Mouse (Mus musculus) stomach, postnatal 0 days (tissue): ENCODE data around the gene Mroh7. TPM values are rescaled to one million over a fixed set of nuclear protein-coding genes. Genes with fewer than 3 reads are reported as not detected.

ENCODE experiments used
- ATAC-seq: fragments of 200-750 bp; cut with Nextera tagmentation; 2 replicates; pipeline ENCODE4 v1.8.0; 2017; ENCODE audit not compliant: low FRiP score, low TSS enrichment
- DNase-seq: peaks from one replicate; pipeline ENCODE4 v3.0.0-alpha.2; 2016; ENCODE audit warnings: low spot score
- H3K27ac ChIP-seq: fragments of 300-500 bp; sonication (generic); replicated peaks from 2 replicates; pipeline ENCODE4 v1.5.1; 2014; ENCODE audit warnings: mild to moderate bottlenecking, control low read depth
- H3K27me3 ChIP-seq: fragments of 300-500 bp; sonication (generic); 2 replicates; pipeline ENCODE4 v1.6.1; 2014; ENCODE audit warnings: low read length; ENCODE audit not compliant: control insufficient read depth, insufficient read depth
- H3K36me3 ChIP-seq: fragments of 300-500 bp; sonication (generic); 2 replicates; pipeline ENCODE4 v1.6.1; 2014; ENCODE audit warnings: low read length, mixed read lengths; ENCODE audit not compliant: control insufficient read depth, insufficient read depth
- H3K4me1 ChIP-seq: fragments of 300-500 bp; sonication (generic); replicated peaks from 2 replicates; pipeline ENCODE4 v1.6.1; 2014; ENCODE audit warnings: antibody characterized with exemption; ENCODE audit not compliant: control insufficient read depth, insufficient read depth
- H3K4me2 ChIP-seq: fragments of 300-500 bp; sonication (generic); replicated peaks from 2 replicates; pipeline ENCODE4 v1.6.1; 2014; ENCODE audit warnings: low read depth, mild to moderate bottlenecking, control low read depth, moderate library complexity
- H3K4me3 ChIP-seq: fragments of 300-500 bp; sonication (generic); 2 replicates; pipeline ENCODE4 v1.5.1; 2014; ENCODE audit warnings: low read depth, low read length, control low read depth
- H3K9ac ChIP-seq: fragments of 300-500 bp; sonication (generic); 2 replicates; pipeline ENCODE4 v1.6.1; 2014; ENCODE audit warnings: mild to moderate bottlenecking, low read length, control low read depth, mixed read lengths
- H3K9me3 ChIP-seq: fragments of 300-500 bp; sonication (generic); 2 replicates; pipeline ENCODE4 v1.6.1; 2016; ENCODE audit warnings: low read length; ENCODE audit not compliant: control insufficient read depth
- CTCF ChIP-seq: IDR thresholded peaks from 2 replicates; pipeline ENCODE4 v1.5.1; 2016; ENCODE audit warnings: antibody characterized with exemption, low read depth, mild to moderate bottlenecking, moderate library complexity
- EP300 ChIP-seq: optimal IDR thresholded peaks from 2 replicates; pipeline ENCODE3; 2016; ENCODE audit warnings: antibody characterized with exemption
- WGBS: fragments of 180-500 bp; shearing (Covaris S2); extraction: QIAGEN DNeasy Blood & Tissue Kit; methylation state at CpG from one replicate; pipeline ENCODE4 v1.1.7; 2014; 5-methylcytosine and 5-hydroxymethylcytosine counted together
- polyA plus RNA-seq: library from polyadenylated mRNA; unstranded; fragments of >200 nt; fragmentation: Nextera tagmentation; extraction: Ambion mirVana; gene quantifications from 2 replicates; pipeline ENCODE4 v1.2.1, GENCODE M21; 2015

Gene Mroh7
- polyA plus RNA-seq, 1 experiment from 2014 or later = 0.15 TPM

DNA sequence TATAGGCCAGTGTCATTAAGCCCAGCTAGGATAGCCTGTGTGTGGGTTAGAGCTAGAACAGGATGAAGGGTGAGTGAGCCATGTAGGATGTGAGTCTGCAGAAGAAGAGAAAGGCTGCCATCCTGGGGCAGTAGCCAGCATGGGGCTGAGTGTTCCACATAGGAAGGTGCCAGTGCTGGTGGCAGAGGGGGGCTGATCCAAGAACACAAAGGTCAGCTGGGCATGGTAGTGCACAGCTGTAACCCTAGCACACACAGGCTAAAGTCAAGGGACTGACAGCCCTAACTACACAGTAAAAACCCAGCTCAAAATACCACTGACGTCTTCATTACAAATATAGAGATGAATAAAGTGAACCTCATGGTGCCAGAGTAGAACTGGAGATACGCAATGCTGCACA lies 64.2 kb downstream of the Mroh7 start:
- peaks cover 49% of the 10 kb centered on the region for H3K36me3 ChIP-seq
- ATAC-seq (no peak), DNase-seq (no peak)
- H3K9ac ChIP-seq = no peak overlapping the region
- no peaks in the 10 kb centered on the region for H3K27me3 ChIP-seq
- no peak overlapping the region for H3K4me3 ChIP-seq
- no peak overlapping the region for H3K4me2 ChIP-seq
- H3K4me1 ChIP-seq = no peaks in the 10 kb centered on the region
- no peaks in the 10 kb centered on the region for H3K9me3 ChIP-seq
- H3K27ac ChIP-seq = no peak overlapping the region
- no peak for TF ChIP-seq EP300
- TF ChIP-seq CTCF = no peak
- WGBS = 85% methylated on average over 2 of the region's 2 CpGs

DNA sequence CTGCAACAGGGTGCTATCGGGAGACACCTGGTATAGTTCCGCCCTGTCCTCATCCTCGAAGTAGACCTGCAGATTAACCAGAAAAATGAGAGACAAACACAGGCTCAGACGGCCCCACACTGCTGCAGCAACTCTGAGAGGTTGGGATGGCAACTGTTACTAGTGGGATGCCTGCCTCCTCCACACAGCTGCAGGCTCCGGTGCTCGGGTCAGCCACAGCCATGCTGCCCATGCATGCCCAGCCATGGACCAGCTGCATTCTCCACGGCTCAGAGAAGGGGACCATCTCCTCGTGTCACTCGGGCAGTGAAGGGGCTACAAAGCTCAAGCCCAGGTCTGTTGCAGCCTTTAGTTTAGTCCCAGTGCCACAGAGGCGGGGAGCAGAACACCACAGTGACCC lies 65.1 kb downstream of the Mroh7 start:
- Histone ChIP-seq H3K4me3 (no peak overlapping the region), H3K27me3 (no peaks in the 10 kb centered on the region), H3K4me1 (no peaks in the 10 kb centered on the region), H3K4me2 (no peak overlapping the region), H3K36me3 (peaks cover 46% of the 10 kb centered on the region), H3K27ac (no peak overlapping the region), H3K9ac (no peak overlapping the region), H3K9me3 (no peaks in the 10 kb centered on the region)
- ATAC-seq (no peak), DNase-seq (no peak)
- 92% methylated on average over 10 of the region's 10 CpGs for WGBS
- no peak for TF ChIP-seq CTCF
- TF ChIP-seq EP300 = no peak

DNA sequence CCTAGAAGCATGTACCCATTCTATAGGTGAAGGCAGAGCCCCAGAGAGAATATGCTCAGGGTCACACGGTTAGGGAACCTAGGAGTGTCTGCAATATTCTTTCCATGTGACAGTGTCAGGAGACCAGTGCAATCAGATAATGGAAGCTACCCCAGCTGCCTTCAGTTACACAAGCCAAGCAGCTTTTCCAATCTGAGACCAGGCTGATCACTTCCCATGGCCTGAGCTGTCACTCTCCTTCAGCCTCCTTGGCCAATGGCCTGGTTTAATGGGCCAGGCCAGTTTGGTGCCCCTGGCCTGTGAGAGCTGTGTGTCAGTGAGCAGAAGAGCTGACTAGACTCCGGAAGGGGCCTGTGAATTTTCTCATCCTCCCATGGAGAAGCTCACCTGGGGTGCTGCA lies 65.5 kb downstream of the Mroh7 start:
- Histone ChIP-seq H3K27me3 (no peaks in the 10 kb centered on the region), H3K4me3 (no peak overlapping the region), H3K9ac (no peak overlapping the region), H3K4me2 (no peak overlapping the region), H3K27ac (no peak overlapping the region), H3K36me3 (peaks cover 42% of the 10 kb centered on the region), H3K4me1 (no peaks in the 10 kb centered on the region), H3K9me3 (no peaks in the 10 kb centered on the region)
- WGBS = 95% methylated on average over 2 of the region's 2 CpGs
- TF ChIP-seq EP300 (no peak), CTCF (no peak)
- DNase-seq = no peak
- no peak for ATAC-seq

DNA sequence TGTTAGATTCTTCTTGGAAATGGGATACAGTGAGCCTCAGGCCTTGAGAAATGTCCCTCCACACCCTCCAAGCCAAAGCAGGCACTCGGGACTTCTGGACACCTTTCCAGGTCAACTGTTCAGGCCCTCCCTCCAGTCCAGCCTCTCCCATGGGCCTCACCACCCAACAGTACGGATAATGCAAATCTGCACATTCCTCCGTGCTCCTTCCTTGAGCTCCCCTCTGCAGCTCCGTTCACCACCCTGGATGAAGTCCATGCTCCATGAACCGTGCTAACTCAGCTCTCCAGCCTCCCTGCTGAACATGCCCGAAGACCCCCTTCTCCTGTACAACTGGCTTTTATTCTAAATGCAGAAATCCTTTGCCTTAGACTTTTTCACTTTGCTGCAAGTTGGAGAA lies 66.0 kb downstream of the Mroh7 start:
- 91% methylated on average over 6 of the region's 6 CpGs for WGBS
- Histone ChIP-seq H3K9ac (no peak overlapping the region), H3K36me3 (peaks cover 45% of the 10 kb centered on the region), H3K4me2 (no peak overlapping the region), H3K27ac (no peak overlapping the region), H3K9me3 (no peaks in the 10 kb centered on the region), H3K4me3 (no peak overlapping the region), H3K4me1 (no peaks in the 10 kb centered on the region), H3K27me3 (no peaks in the 10 kb centered on the region)
- TF ChIP-seq CTCF (no peak), EP300 (no peak)
- DNase-seq (no peak), ATAC-seq (no peak)

DNA sequence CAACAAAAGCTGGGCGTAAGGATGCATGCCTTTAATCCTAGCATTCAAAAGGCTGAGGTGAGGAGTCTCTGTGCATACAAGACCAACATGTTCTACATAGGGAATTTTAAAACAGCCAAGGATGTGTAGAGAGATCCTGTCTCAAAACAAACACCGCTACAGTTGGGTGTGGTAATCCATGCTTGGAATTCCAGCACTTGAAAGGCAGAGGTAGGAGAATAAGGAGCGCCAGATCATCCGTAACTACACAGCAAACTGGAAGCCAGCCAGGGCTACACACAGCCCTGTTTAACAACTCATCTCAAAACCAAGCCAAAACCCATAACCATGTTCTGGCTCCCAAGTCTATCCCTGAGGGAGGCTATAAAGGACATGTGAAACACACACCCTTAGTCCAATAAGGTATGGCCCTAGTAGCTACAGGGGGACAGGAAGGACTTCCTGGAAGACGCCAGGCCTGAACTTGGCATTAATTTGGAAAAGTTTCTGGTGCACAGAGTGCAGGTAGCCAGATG lies 66.7 kb downstream of the Mroh7 start:
- no peaks in the 10 kb centered on the region for H3K4me1 ChIP-seq
- H3K36me3 ChIP-seq = peaks cover 48% of the 10 kb centered on the region
- H3K9ac ChIP-seq = no peak overlapping the region
- no peak overlapping the region for H3K27ac ChIP-seq
- TF ChIP-seq CTCF (no peak), EP300 (no peak)
- 80% methylated on average over 5 of the region's 5 CpGs for WGBS
- H3K4me2 ChIP-seq = no peak overlapping the region
- no peak overlapping the region for H3K4me3 ChIP-seq
- no peaks in the 10 kb centered on the region for H3K9me3 ChIP-seq
- ATAC-seq (no peak), DNase-seq (no peak)
- H3K27me3 ChIP-seq = no peaks in the 10 kb centered on the region

DNA sequence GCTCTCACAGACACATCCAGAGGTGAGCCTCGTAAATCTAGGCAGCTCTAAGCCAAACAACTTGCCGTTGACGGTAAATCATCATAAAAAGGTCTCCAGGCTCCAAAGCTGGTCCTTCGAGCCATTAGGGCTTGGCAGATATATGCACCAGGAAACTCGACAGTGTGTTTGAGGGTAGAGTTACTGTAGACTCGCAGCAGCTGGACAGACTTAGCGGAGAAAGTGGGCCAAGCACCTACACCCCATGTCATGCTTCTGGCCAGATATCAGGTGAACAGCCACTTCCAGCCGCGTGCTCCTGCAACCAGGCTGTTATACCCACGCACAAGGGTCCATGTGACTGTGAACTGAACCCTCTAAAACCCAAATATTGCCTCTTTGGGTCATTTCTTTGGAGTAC lies 75.0 kb downstream of the Mroh7 start:
- Histone ChIP-seq H3K9ac (no peak overlapping the region), H3K27ac (no peak overlapping the region), H3K4me3 (no peak overlapping the region), H3K9me3 (no peaks in the 10 kb centered on the region), H3K36me3 (peaks cover 19% of the 10 kb centered on the region), H3K4me2 (no peak overlapping the region), H3K27me3 (no peaks in the 10 kb centered on the region), H3K4me1 (0 out of 2 replicates have a peak, but pooled peaks cover 3% of the 10 kb centered on the region)
- 84% methylated on average over 10 of the region's 10 CpGs for WGBS
- TF ChIP-seq EP300 (no peak), CTCF (no peak)
- ATAC-seq (no peak), DNase-seq (no peak)
